Mouse (Mus musculus) cortical plate, adult 2 months (tissue): Measurements from ENCODE around the gene Auts2.

Experiments used
- CTCF ChIP-seq: fragments of 200-500 bp; IDR thresholded peaks from 2 replicates; pipeline ENCODE4 v1.5.1; 2011; ENCODE audit warnings: mild to moderate bottlenecking, control low read depth, low read length; ENCODE audit not compliant: insufficient read depth; ENCODE audit errors: extremely low read depth
- POLR2A ChIP-seq: fragments of 200-500 bp; IDR thresholded peaks from 2 replicates; pipeline ENCODE4 v1.6.1; 2011; ENCODE audit warnings: mild to moderate bottlenecking, low read length, control low read depth; ENCODE audit not compliant: insufficient read depth; ENCODE audit errors: extremely low read depth

- no peak for TF ChIP-seq CTCF
- TF ChIP-seq POLR2A: no peak
These were observed 220.2 kb downstream of the Auts2 start for GRCm38 (mm10) chr5:132322971-132323370.
